Mouse (Mus musculus) thymus, adult 2 months (tissue): ENCODE measurements around the gene Hes2.

Source experiments
- CTCF ChIP-seq: fragments of 200-500 bp; IDR thresholded peaks from 2 replicates; pipeline ENCODE4 v1.5.1; 2012; ENCODE audit warnings: mild to moderate bottlenecking, control low read depth, low read length, moderate library complexity, borderline replicate concordance; ENCODE audit not compliant: control insufficient read depth, poor library complexity, insufficient read depth; ENCODE audit errors: extremely low read depth
- POLR2A ChIP-seq: fragments of 200-500 bp; IDR thresholded peaks from 2 replicates; pipeline ENCODE4 v1.6.1; 2012; ENCODE audit warnings: mild to moderate bottlenecking, low read length, control low read depth, moderate library complexity; ENCODE audit not compliant: control insufficient read depth, poor library complexity, insufficient read depth; ENCODE audit errors: extremely low read depth

GRCm38 (mm10) chr4:152161601-152162000, 2.9 kb downstream of the Hes2 start:
- TF ChIP-seq CTCF (no peak), POLR2A (no peak)
